Mouse (Mus musculus) gastrocnemius, postnatal 25 days (tissue): ENCODE measurements around the gene Olfr665. TPM values are rescaled to one million over a fixed set of nuclear protein-coding genes. Genes with fewer than 3 reads are reported as not detected.
"Not testable (repeated sequence)": the region's sequence is repeated elsewhere in the genome, so short reads cannot be mapped to it uniquely, and the experiment has no call there.

Experiments
- DNase-seq: peaks from one replicate; pipeline ENCODE4 v3.0.0; 2022
- long read RNA-seq, 2 experiments: library from polyadenylated mRNA; stranded (forward); transcript quantifications; one replicate each; pipeline ENCODE4 v2.0.0; 2021
- total RNA-seq, 2 experiments: library from RNA; stranded (reverse); gene quantifications; 1 replicate in 1 of 2; 2 replicates in 1 of 2; pipeline ENCODE4 v1.2.3; 2021

Olfr665 gene
- total RNA-seq = not detected
- long read RNA-seq, experiment 1 = 0 reads
- long read RNA-seq, experiment 2 = 0 reads

- DNase-seq = no peak
These were observed at the start of gene Olfr665 for GRCm38 (mm10) chr7:104877731-104878130. Gene Olfr665, plus strand, starts transcription at chr7:104878031.

GRCm38 (mm10) chr7:104842503-104842902, 35.3 kb upstream of the Olfr665 start, which contains the start of gene Usp17lb:
Gene Usp17lb, minus strand, starts transcription at chr7:104842603.
- DNase-seq = no peak

GRCm38 (mm10) chr7:104843731-104844287, 34.0 kb upstream of the Olfr665 start:
- DNase-seq = no peak

- DNase-seq = not testable (repeated sequence)
These were observed 26.3 kb upstream of the Olfr665 start for GRCm38 (mm10) chr7:104851546-104851945.

- DNase-seq = no peak
These were observed 22.5 kb upstream of the Olfr665 start for GRCm38 (mm10) chr7:104855248-104855750.

- not testable (repeated sequence) for DNase-seq
These were observed 21.1 kb upstream of the Olfr665 start, which contains the start of gene Usp17la for GRCm38 (mm10) chr7:104856709-104857108. Gene Usp17la, plus strand, starts transcription at chr7:104857009.

GRCm38 (mm10) chr7:104857683-104858082, 20.1 kb upstream of the Olfr665 start:
- no peak for DNase-seq

DNA sequence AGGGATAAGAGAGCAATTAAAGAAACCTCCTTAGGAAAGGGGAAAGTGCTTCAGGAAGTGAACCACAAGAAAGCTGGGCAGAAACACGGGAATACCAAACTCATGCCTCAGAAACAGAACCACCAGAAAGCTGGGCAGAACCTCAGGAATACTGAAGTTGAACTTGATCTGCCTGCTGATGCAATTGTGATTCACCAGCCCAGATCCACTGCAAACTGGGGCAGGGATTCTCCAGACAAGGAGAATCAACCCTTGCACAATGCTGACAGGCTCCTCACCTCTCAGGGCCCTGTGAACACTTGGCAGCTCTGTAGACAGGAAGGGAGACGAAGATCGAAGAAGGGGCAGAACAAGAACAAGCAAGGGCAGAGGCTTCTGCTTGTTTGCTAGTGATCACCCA, 16.4 kb upstream of the Olfr665 start:
- DNase-seq = no peak

DNA sequence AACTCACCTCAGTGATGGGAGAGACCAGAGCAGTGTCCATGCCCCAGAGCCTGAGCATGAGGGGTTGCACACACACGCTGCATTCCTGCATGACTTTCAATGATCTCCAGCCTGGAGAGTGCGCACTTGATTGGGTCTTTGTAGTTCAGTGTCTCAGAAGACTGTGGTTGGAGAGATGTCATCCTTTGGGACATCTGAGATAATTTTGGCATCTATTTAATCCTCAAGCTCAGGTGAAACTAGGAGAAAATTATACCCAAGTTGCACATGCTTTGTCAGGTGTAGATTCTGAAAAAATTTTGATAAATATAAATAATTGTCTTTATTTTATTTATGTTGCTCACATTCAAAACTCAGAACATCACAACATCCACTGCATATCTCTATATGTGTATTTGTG, 18.0 kb downstream of the Olfr665 start, which contains the start of gene Olfr666:
Gene Olfr666, minus strand, starts transcription at position 101 of the 400 bp plus-strand sequence.
- no peak for DNase-seq

DNA sequence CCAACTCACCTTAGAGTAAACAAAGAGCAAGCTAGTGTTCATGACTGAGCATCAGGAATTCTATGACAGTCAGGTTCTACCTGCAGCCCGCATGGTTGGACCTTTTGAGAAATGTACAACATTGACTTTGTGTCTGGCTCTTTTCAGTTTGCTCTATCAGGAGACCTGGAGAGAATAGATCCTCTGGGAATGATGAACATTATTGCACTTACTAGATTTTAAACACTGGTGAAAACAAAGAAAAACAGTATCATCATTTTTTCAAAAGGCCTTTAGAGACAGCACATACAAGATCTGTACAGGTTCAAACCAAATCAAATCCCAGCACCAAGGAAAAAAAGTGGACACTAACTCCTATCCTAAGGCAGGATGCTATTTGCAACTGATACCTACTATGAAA, 43.6 kb downstream of the Olfr665 start, which contains the start of gene Olfr667:
Gene Olfr667, minus strand, starts transcription at position 101 of the 400 bp plus-strand sequence.
- no peak for DNase-seq

- no peak for DNase-seq
These were observed 50.1 kb downstream of the Olfr665 start, which contains the start of gene Olfr668 for GRCm38 (mm10) chr7:104927957-104928356. Gene Olfr668, minus strand, starts transcription at chr7:104928057.

Other genes starting within 250 kb of the Olfr665 start
- not detected for gene Olfr658, start 230.7 kb upstream of the Olfr665 start, total RNA-seq
- not detected for gene Olfr659, start 211.3 kb upstream of the Olfr665 start, total RNA-seq
- gene Olfr661, start 191.5 kb upstream of the Olfr665 start, total RNA-seq = not detected
- gene Usp17le, start 100.6 kb upstream of the Olfr665 start, total RNA-seq = not detected
- not detected for gene Usp17lb, start 35.4 kb upstream of the Olfr665 start, total RNA-seq
- gene Usp17la, start 21.0 kb upstream of the Olfr665 start, total RNA-seq = not detected
- not detected for gene Olfr666, start 17.9 kb downstream of the Olfr665 start, total RNA-seq
- gene Olfr667, start 43.5 kb downstream of the Olfr665 start, total RNA-seq = not detected
- not detected for gene Olfr668, start 50.0 kb downstream of the Olfr665 start, total RNA-seq
- not detected for gene Olfr669, start 56.2 kb downstream of the Olfr665 start, total RNA-seq
- not detected for gene Olfr670, start 84.6 kb downstream of the Olfr665 start, total RNA-seq
- gene Olfr671, start 101.1 kb downstream of the Olfr665 start, total RNA-seq = not detected
- not detected for gene Olfr672, start 124.0 kb downstream of the Olfr665 start, total RNA-seq
- gene Olfr675, start 150.4 kb downstream of the Olfr665 start, total RNA-seq = not detected
- gene Olfr676, start 154.7 kb downstream of the Olfr665 start, total RNA-seq = not detected
- not detected for gene Olfr677, start 173.3 kb downstream of the Olfr665 start, total RNA-seq
- not detected for gene Olfr678, start 186.4 kb downstream of the Olfr665 start, total RNA-seq
- gene Olfr679, start 203.2 kb downstream of the Olfr665 start, total RNA-seq = not detected
- not detected for gene Olfr680-ps1, start 214.8 kb downstream of the Olfr665 start, total RNA-seq
- gene Olfr681, start 238.8 kb downstream of the Olfr665 start, total RNA-seq = not detected